Comparison of ENCODE assay signal across 39 mouse cellular contexts in genomic region chr2:126166335-126166734, GRCm38 (mm10). TPM values are rescaled to one million over a fixed set of nuclear protein-coding genes. Genes with fewer than 3 reads are reported as not detected.
DNase-seq lines count a peak whose midpoint lies in the region; ATAC-seq and TF ChIP-seq lines count a peak whose summit lies in the region.
"Had no signal": no experiment of that assay in that cellular context is flagged by ENCODE, and none has a peak within 500 bp of the region (broad histone marks: within the 10 kb centered on the region; RNA-seq: fewer than 3 reads in every experiment).

No protein-coding gene starts in this region.

- no peaks in the 10 kb centered on the region for H3K27me3 ChIP-seq in heart, embryonic 11.5 days (ENCODE audit: control insufficient read depth, insufficient read depth, low read length)
- H3K27me3 ChIP-seq in liver, embryonic 11.5 days (replicated peaks; ENCODE audit: control insufficient read depth, insufficient read depth, low read length) = no peaks in the 10 kb centered on the region
- no peaks in the 10 kb centered on the region for H3K27me3 ChIP-seq in liver, embryonic 16.5 days (ENCODE audit: control insufficient read depth, insufficient read depth, low read depth, low read length)
- H3K27me3 ChIP-seq in lung, postnatal 0 days (replicated peaks; ENCODE audit: insufficient read depth, low read length) = no peaks in the 10 kb centered on the region
- H3K27me3 ChIP-seq: heart, embryonic 15.5 days; neural tube, embryonic 15.5 days; Patski had no signal

- ATAC-seq in heart, embryonic 11.5 days (replicated peaks; ENCODE audit: insufficient number of reproducible peaks, low FRiP score, low TSS enrichment) = no peak
- no peak for ATAC-seq in liver, embryonic 11.5 days (replicated peaks; ENCODE audit: low FRiP score)
- ATAC-seq in liver, embryonic 16.5 days (ENCODE audit: low read depth) = 0 out of 2 replicates have a peak, but pooled peaks have one; percentile 15
- ATAC-seq in lung, postnatal 0 days = no peak
- ATAC-seq: forebrain, embryonic 14.5 days; hindbrain, embryonic 16.5 days; Patski had no signal

- H3K4me1 ChIP-seq in heart, embryonic 11.5 days (ENCODE audit: control insufficient read depth, insufficient read depth, low read length) = no peaks in the 10 kb centered on the region
- peaks cover 9% of the 10 kb centered on the region for H3K4me1 ChIP-seq in liver, embryonic 11.5 days (replicated peaks; ENCODE audit: control insufficient read depth, insufficient read depth, low read length)
- peaks cover 22% of the 10 kb centered on the region for H3K4me1 ChIP-seq in liver, embryonic 16.5 days (ENCODE audit: control insufficient read depth, low read depth, low read length)
- no peaks in the 10 kb centered on the region for H3K4me1 ChIP-seq in lung, postnatal 0 days (ENCODE audit: insufficient read depth, low read depth, low read length)
- H3K4me1 ChIP-seq: heart, embryonic 15.5 days; neural tube, embryonic 15.5 days had no signal

- H3K9me3 ChIP-seq in heart, embryonic 11.5 days (replicated peaks; ENCODE audit: control insufficient read depth, low read length) = no peaks in the 10 kb centered on the region
- no peaks in the 10 kb centered on the region for H3K9me3 ChIP-seq in liver, embryonic 11.5 days (ENCODE audit: control insufficient read depth, low read length)
- no peaks in the 10 kb centered on the region for H3K9me3 ChIP-seq in liver, embryonic 16.5 days (replicated peaks; ENCODE audit: control insufficient read depth, low read length)
- no peaks in the 10 kb centered on the region for H3K9me3 ChIP-seq in lung, postnatal 0 days (ENCODE audit: low read length)
- H3K9me3 ChIP-seq: G1E; heart, embryonic 15.5 days; neural tube, embryonic 15.5 days had no signal

- H3K4me2 ChIP-seq in heart, embryonic 11.5 days = no peak overlapping the region
- H3K4me2 ChIP-seq in liver, embryonic 11.5 days = peak overlapping the region; percentile 49
- peak overlapping the region; percentile 61 for H3K4me2 ChIP-seq in liver, embryonic 16.5 days (ENCODE audit: low read depth, low read length)
- H3K4me2 ChIP-seq in lung, postnatal 0 days (replicated peaks; ENCODE audit: low read depth, low read length) = no peak overlapping the region
- H3K4me2 ChIP-seq: heart, embryonic 15.5 days; neural tube, embryonic 15.5 days had no signal

- no peak for TF ChIP-seq CTCF in lung, postnatal 0 days (IDR thresholded peaks at IDR 0.05)

- no peak overlapping the region for H3K4me3 ChIP-seq in heart, embryonic 11.5 days (ENCODE audit: low read depth, low read length)
- no peak overlapping the region for H3K4me3 ChIP-seq in liver, embryonic 11.5 days (ENCODE audit: low read depth, low read length)
- peak overlapping the region; percentile 24 for H3K4me3 ChIP-seq in liver, embryonic 16.5 days (ENCODE audit: low read depth, low read length)
- no peak overlapping the region for H3K4me3 ChIP-seq in lung, postnatal 0 days (ENCODE audit: low read depth, low read length)
- H3K4me3 ChIP-seq: heart, adult 2 months; heart, embryonic 15.5 days; neural tube, embryonic 15.5 days had no signal

- no peak for TF ChIP-seq EP300 in lung, postnatal 0 days (IDR thresholded peaks at IDR 0.05)

- H3K27ac ChIP-seq in heart, embryonic 11.5 days (ENCODE audit: low read depth, low read length) = peak overlapping the region; percentile 70; the same call in 1 of the 2 replicates
- H3K27ac ChIP-seq in liver, embryonic 11.5 days (ENCODE audit: low read depth, low read length) = peak overlapping the region; percentile 91
- H3K27ac ChIP-seq in liver, embryonic 16.5 days (ENCODE audit: low read length) = peak overlapping the region; percentile 98
- H3K27ac ChIP-seq in lung, postnatal 0 days (ENCODE audit: low read length) = no peak overlapping the region
- H3K27ac ChIP-seq: heart, adult 2 months; heart, embryonic 15.5 days; neural tube, embryonic 15.5 days; stomach, postnatal 0 days had no signal

- H3K36me3 ChIP-seq in heart, embryonic 11.5 days (ENCODE audit: control insufficient read depth, insufficient read depth, low read length) = no peaks in the 10 kb centered on the region
- H3K36me3 ChIP-seq in liver, embryonic 11.5 days (ENCODE audit: control insufficient read depth, insufficient read depth, low read length) = peaks cover 11% of the 10 kb centered on the region; the same call in 1 of the 2 replicates
- peaks cover 14% of the 10 kb centered on the region for H3K36me3 ChIP-seq in liver, embryonic 16.5 days (ENCODE audit: control insufficient read depth, insufficient read depth)
- 0 out of 2 replicates have a peak, but pooled peaks cover 3% of the 10 kb centered on the region for H3K36me3 ChIP-seq in lung, postnatal 0 days (ENCODE audit: insufficient read depth, low read length)

- no peak overlapping the region for H3K9ac ChIP-seq in heart, embryonic 11.5 days (ENCODE audit: low read depth, low read length)
- H3K9ac ChIP-seq in liver, embryonic 11.5 days (ENCODE audit: low read depth, low read length) = no peak overlapping the region; the same call in 1 of the 2 replicates
- peak overlapping the region; percentile 35; the same call in 1 of the 2 replicates for H3K9ac ChIP-seq in liver, embryonic 16.5 days (ENCODE audit: low read depth, low read length)
- H3K9ac ChIP-seq in lung, postnatal 0 days (replicated peaks; ENCODE audit: low read depth) = no peak overlapping the region
- H3K9ac ChIP-seq: heart, embryonic 15.5 days; neural tube, embryonic 15.5 days had no signal

- DNase-seq in heart, adult 8-10 months (ENCODE audit: low spot score) = no peak
- DNase-seq in liver, embryonic 11.5 days (ENCODE audit: low spot score) = no peak
- no peak for DNase-seq in spleen, postnatal 14 days (ENCODE audit: low spot score in 2 of 2)
- DNase-seq in frontal cortex, postnatal 14 days (ENCODE audit: low spot score in 2 of 2) = no peak
- no peak for DNase-seq in lung, postnatal 0 days (ENCODE audit: low spot score)
- DNase-seq: adrenal gland, postnatal 10 days; cerebellum, adult 11-12 months; gastrocnemius, postnatal 36 days; heart, adult 2 months; kidney, adult 9 months; kidney, postnatal 14 days; layer of hippocampus, adult 9-11 months; lung, postnatal 4 days; midbrain, embryonic 14.5 days; retina, postnatal 1 day; right cerebral cortex, postnatal 25 days; spleen, adult 18-20 months; thymus, adult 2 months; thymus, postnatal 4 days had no signal

RNA-seq across cellular contexts. Expression of gene Dtwd1, which starts 14.4 kb away (rescaled TPM):
- 20.1 and 20.6 TPM in 2 replicates for polyA plus RNA-seq in heart, embryonic 11.5 days (2014; fragmentation: Nextera tagmentation; extraction: Ambion mirVana)
- 1 to 10 TPM; 4.8 to 8.9 (median 6.8) TPM for total RNA-seq in heart, adult 8-10 months (2022)
- 42.6 and 43.9 TPM in 2 replicates for polyA plus RNA-seq in liver, embryonic 11.5 days (2014; fragmentation: Nextera tagmentation; extraction: Ambion mirVana)
- 20.4 and 23.1 TPM in 2 replicates for polyA plus RNA-seq in liver, embryonic 16.5 days (2015; fragmentation: Nextera tagmentation; extraction: Ambion mirVana)
- polyA plus RNA-seq in lung, postnatal 0 days (2015; fragmentation: Nextera tagmentation; extraction: Ambion mirVana) = 14.6 and 15.3 TPM in 2 replicates

RNA-seq across cellular contexts. Expression of gene Fam227b, which starts 14.5 kb away (rescaled TPM):
- 0.10 TPM in 1 of 2 replicates, not detected in the other for polyA plus RNA-seq in heart, embryonic 11.5 days (2014; fragmentation: Nextera tagmentation; extraction: Ambion mirVana)
- total RNA-seq in heart, adult 8-10 months (2022) = not detected
- not detected in 2 replicates for polyA plus RNA-seq in liver, embryonic 11.5 days (2014; fragmentation: Nextera tagmentation; extraction: Ambion mirVana)
- not detected in 2 replicates for polyA plus RNA-seq in liver, embryonic 16.5 days (2015; fragmentation: Nextera tagmentation; extraction: Ambion mirVana)
- not detected in 2 replicates for polyA plus RNA-seq in lung, postnatal 0 days (2015; fragmentation: Nextera tagmentation; extraction: Ambion mirVana)
- total RNA-seq: adrenal gland, postnatal 10 days; common myeloid progenitor, adult 5-6 weeks; gastrocnemius, postnatal 36 days; heart, adult 2 months; liver, adult 2 months had no signal
- polyA plus RNA-seq: forebrain, embryonic 14.5 days; G1E; heart, adult 2 months; heart, embryonic 15.5 days; hindbrain, embryonic 11.5 days; hindbrain, embryonic 16.5 days; intestine, embryonic 14.5 days; limb, embryonic 11.5 days; liver, adult 2 months; lung, embryonic 16.5 days; midbrain, embryonic 14.5 days; neural tube, embryonic 15.5 days; Patski; stomach, postnatal 0 days; thymus, adult 2 months had no signal

RNA-seq across cellular contexts. Expression of gene Gm17555, which starts 48.6 kb away (rescaled TPM):
- polyA plus RNA-seq in heart, embryonic 11.5 days (2014; fragmentation: Nextera tagmentation; extraction: Ambion mirVana) = not detected in 2 replicates
- total RNA-seq in heart, adult 8-10 months (2022) = not detected
- not detected in 2 replicates for polyA plus RNA-seq in liver, embryonic 11.5 days (2014; fragmentation: Nextera tagmentation; extraction: Ambion mirVana)
- polyA plus RNA-seq in liver, embryonic 16.5 days (2015; fragmentation: Nextera tagmentation; extraction: Ambion mirVana) = not detected in 2 replicates
- not detected in 2 replicates for polyA plus RNA-seq in lung, postnatal 0 days (2015; fragmentation: Nextera tagmentation; extraction: Ambion mirVana)
- total RNA-seq: adrenal gland, postnatal 10 days; gastrocnemius, adult 18-20 months; gastrocnemius, postnatal 36 days; heart, adult 2 months; heart, postnatal 25 days; left cerebral cortex, postnatal 10 days; liver, adult 2 months; monocyte, adult 5-6 weeks had no signal
- polyA plus RNA-seq: embryonic facial prominence, embryonic 14.5 days; forebrain, embryonic 14.5 days; G1E; heart, adult 2 months; heart, embryonic 15.5 days; hindbrain, embryonic 11.5 days; hindbrain, embryonic 16.5 days; intestine, embryonic 14.5 days; limb, embryonic 11.5 days; liver, adult 2 months; lung, embryonic 16.5 days; midbrain, embryonic 14.5 days; neural tube, embryonic 15.5 days; Patski; stomach, postnatal 0 days; thymus, adult 2 months had no signal

Comparison
In these comparisons a context has a peak if more than half of its experiments do, and no peak if none do; other contexts are left out.
1. H3K4me2 ChIP-seq: peak in liver, embryonic 11.5 days (single experiment) and liver, embryonic 16.5 days (single experiment); none in heart, embryonic 11.5 days (single experiment) and lung, postnatal 0 days (single experiment).